Mouse (Mus musculus): Measurements from ENCODE around the gene Trim44. TPM values are rescaled to one million over a fixed set of nuclear protein-coding genes. Genes with fewer than 3 reads are reported as not detected.

Gene Trim44
- polyA plus RNA-seq, 1 experiment from 2014 or later = 24.5 TPM

DNA sequence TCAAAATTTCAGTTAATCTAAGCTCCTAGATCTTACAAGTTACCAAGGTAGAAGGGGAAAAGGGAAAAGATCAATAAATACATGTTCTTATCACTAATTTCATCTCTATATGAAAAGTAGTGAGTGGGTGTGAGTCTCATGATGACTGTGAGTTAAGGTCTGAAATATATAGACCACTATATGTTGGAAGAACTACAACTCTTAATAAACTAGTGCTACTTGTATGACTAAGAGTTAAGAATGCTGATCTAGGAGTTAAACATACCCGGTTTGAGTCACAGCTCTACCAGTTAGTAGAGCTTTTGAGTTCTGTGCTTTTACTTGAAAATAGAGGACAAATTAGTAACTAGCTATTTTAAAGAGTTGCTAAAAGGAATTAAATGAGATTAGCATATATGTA is 94.7 kb downstream of the Trim44 start:
- H3K27me3 ChIP-seq (ENCODE audit: insufficient read depth, low read length) = no peaks in the 10 kb centered on the region
- ATAC-seq (replicated peaks; ENCODE audit: low FRiP score, low read depth) = no peak
- H3K4me1 ChIP-seq (replicated peaks; ENCODE audit: insufficient read depth, low read length) = no peaks in the 10 kb centered on the region
- H3K9me3 ChIP-seq (replicated peaks; ENCODE audit: low read length) = no peaks in the 10 kb centered on the region
- DNase-seq (ENCODE audit: low spot score) = no peak
- no peak overlapping the region for H3K9ac ChIP-seq (ENCODE audit: low read depth, low read length)
- WGBS = 89% methylated on average over 1 of the region's 1 CpGs
- no peak for TF ChIP-seq CTCF (IDR thresholded peaks at IDR 0.05; ENCODE audit: low read depth)
- H3K36me3 ChIP-seq (ENCODE audit: insufficient read depth, low read length) = no peaks in the 10 kb centered on the region
- no peak overlapping the region for H3K4me3 ChIP-seq (replicated peaks; ENCODE audit: low read depth, low read length)
- no peak overlapping the region for H3K4me2 ChIP-seq (ENCODE audit: low read length)
- H3K27ac ChIP-seq = no peak overlapping the region

- 0 out of 2 replicates have a peak, but pooled peaks cover 8% of the 10 kb centered on the region for H3K36me3 ChIP-seq (ENCODE audit: insufficient read depth, low read length)
- 35% methylated on average over 2 of the region's 2 CpGs for WGBS
- no peaks in the 10 kb centered on the region for H3K27me3 ChIP-seq (ENCODE audit: insufficient read depth, low read length)
- no peak for ATAC-seq (replicated peaks; ENCODE audit: low FRiP score, low read depth)
- H3K9ac ChIP-seq (ENCODE audit: low read depth, low read length) = no peak overlapping the region
- H3K9me3 ChIP-seq (replicated peaks; ENCODE audit: low read length) = no peaks in the 10 kb centered on the region
- no peak overlapping the region for H3K27ac ChIP-seq
- peak; percentile 16 for DNase-seq (ENCODE audit: low spot score)
- no peak overlapping the region for H3K4me2 ChIP-seq (ENCODE audit: low read length)
- TF ChIP-seq CTCF (IDR thresholded peaks at IDR 0.05; ENCODE audit: low read depth) = no peak
- no peak overlapping the region for H3K4me3 ChIP-seq (replicated peaks; ENCODE audit: low read depth, low read length)
- no peaks in the 10 kb centered on the region for H3K4me1 ChIP-seq (replicated peaks; ENCODE audit: insufficient read depth, low read length)
These were observed 104.4 kb downstream of the Trim44 start for GRCm38 (mm10) chr2:102303274-102303673.

- no peaks in the 10 kb centered on the region for H3K27me3 ChIP-seq (ENCODE audit: insufficient read depth, low read length)
- no peak overlapping the region for H3K4me3 ChIP-seq (replicated peaks; ENCODE audit: low read depth, low read length)
- WGBS = 94% methylated on average over 1 of the region's 1 CpGs
- H3K4me1 ChIP-seq (replicated peaks; ENCODE audit: insufficient read depth, low read length) = no peaks in the 10 kb centered on the region
- no peak overlapping the region for H3K9ac ChIP-seq (ENCODE audit: low read depth, low read length)
- H3K27ac ChIP-seq = no peak overlapping the region
- H3K36me3 ChIP-seq (ENCODE audit: insufficient read depth, low read length) = 0 out of 2 replicates have a peak, but pooled peaks cover 8% of the 10 kb centered on the region
- no peak for TF ChIP-seq CTCF (IDR thresholded peaks at IDR 0.05; ENCODE audit: low read depth)
- no peak overlapping the region for H3K4me2 ChIP-seq (ENCODE audit: low read length)
- no peaks in the 10 kb centered on the region for H3K9me3 ChIP-seq (replicated peaks; ENCODE audit: low read length)
- no peak for ATAC-seq (replicated peaks; ENCODE audit: low FRiP score, low read depth)
- no peak for DNase-seq (ENCODE audit: low spot score)
These were observed 105.1 kb downstream of the Trim44 start for GRCm38 (mm10) chr2:102302532-102302931.

- 15% methylated on average over 6 of the region's 6 CpGs for WGBS
- Histone ChIP-seq H3K9me3 (replicated peaks; ENCODE audit: low read length) (no peaks in the 10 kb centered on the region), H3K36me3 (ENCODE audit: insufficient read depth, low read length) (no peaks in the 10 kb centered on the region), H3K4me2 (ENCODE audit: low read length) (no peak overlapping the region), H3K27ac (no peak overlapping the region), H3K4me1 (replicated peaks; ENCODE audit: insufficient read depth, low read length) (no peaks in the 10 kb centered on the region), H3K4me3 (replicated peaks; ENCODE audit: low read depth, low read length) (no peak overlapping the region), H3K27me3 (ENCODE audit: insufficient read depth, low read length) (no peaks in the 10 kb centered on the region), H3K9ac (ENCODE audit: low read depth, low read length) (no peak overlapping the region)
- DNase-seq (ENCODE audit: low spot score) (peak; percentile 17), ATAC-seq (replicated peaks; ENCODE audit: low FRiP score, low read depth) (no peak)
- no peak for TF ChIP-seq CTCF (IDR thresholded peaks at IDR 0.05; ENCODE audit: low read depth)
These were observed 112.8 kb downstream of the Trim44 start for GRCm38 (mm10) chr2:102294827-102295270.

DNA sequence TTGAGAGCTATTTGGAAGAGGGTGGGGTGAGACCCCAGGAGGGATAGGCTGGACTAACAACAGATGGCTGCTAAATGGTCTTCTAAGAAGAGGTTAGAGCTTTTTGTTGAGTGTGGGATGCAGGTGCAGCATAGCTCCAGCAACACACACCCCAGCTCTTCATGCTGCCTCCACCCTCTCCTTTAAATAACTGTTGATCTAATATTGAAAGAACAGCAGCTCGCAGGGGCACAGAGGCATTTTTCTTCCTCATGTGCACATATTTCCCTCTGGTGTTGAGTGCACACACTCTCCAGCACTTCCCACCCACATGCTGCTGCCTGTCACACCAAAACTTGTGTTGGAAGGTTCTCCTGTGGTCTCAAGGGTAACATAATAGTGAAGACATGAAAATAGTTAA is 114.4 kb downstream of the Trim44 start:
- no peak for DNase-seq (ENCODE audit: low spot score)
- Histone ChIP-seq H3K9ac (ENCODE audit: low read depth, low read length) (no peak overlapping the region), H3K4me2 (ENCODE audit: low read length) (no peak overlapping the region), H3K36me3 (ENCODE audit: insufficient read depth, low read length) (no peaks in the 10 kb centered on the region), H3K27me3 (ENCODE audit: insufficient read depth, low read length) (no peaks in the 10 kb centered on the region), H3K4me1 (replicated peaks; ENCODE audit: insufficient read depth, low read length) (no peaks in the 10 kb centered on the region), H3K27ac (no peak overlapping the region), H3K9me3 (replicated peaks; ENCODE audit: low read length) (no peaks in the 10 kb centered on the region), H3K4me3 (replicated peaks; ENCODE audit: low read depth, low read length) (no peak overlapping the region)
- no peak for ATAC-seq (replicated peaks; ENCODE audit: low FRiP score, low read depth)
- no peak for TF ChIP-seq CTCF (IDR thresholded peaks at IDR 0.05; ENCODE audit: low read depth)
- WGBS = 75% methylated on average over 1 of the region's 1 CpGs

DNA sequence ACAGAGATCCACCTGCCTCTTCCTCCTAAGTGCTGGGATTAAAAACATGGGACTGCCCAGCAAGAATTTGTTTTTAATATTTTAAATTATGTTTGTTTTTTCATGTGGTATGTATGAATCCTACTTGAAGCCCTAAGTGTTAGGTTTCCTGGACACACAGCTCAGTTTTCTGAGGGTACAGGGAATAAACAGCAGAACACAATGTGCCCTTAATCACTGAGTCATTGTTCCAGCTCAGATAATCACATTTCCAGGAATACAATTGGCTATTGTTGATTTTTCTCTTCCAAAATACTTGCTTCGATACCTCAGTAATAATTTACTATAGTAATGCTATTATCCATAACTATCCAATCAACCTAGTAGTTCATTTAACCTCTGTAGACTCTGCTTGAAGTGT is 115.6 kb downstream of the Trim44 start:
- no peak for DNase-seq (ENCODE audit: low spot score)
- Histone ChIP-seq H3K4me2 (ENCODE audit: low read length) (no peak overlapping the region), H3K36me3 (ENCODE audit: insufficient read depth, low read length) (no peaks in the 10 kb centered on the region), H3K9ac (ENCODE audit: low read depth, low read length) (no peak overlapping the region), H3K27ac (no peak overlapping the region), H3K27me3 (ENCODE audit: insufficient read depth, low read length) (no peaks in the 10 kb centered on the region), H3K4me1 (replicated peaks; ENCODE audit: insufficient read depth, low read length) (no peaks in the 10 kb centered on the region), H3K9me3 (replicated peaks; ENCODE audit: low read length) (no peaks in the 10 kb centered on the region), H3K4me3 (replicated peaks; ENCODE audit: low read depth, low read length) (no peak overlapping the region)
- WGBS = 79% methylated on average over 1 of the region's 1 CpGs
- ATAC-seq (replicated peaks; ENCODE audit: low FRiP score, low read depth) = no peak
- TF ChIP-seq CTCF (IDR thresholded peaks at IDR 0.05; ENCODE audit: low read depth) = no peak

DNA sequence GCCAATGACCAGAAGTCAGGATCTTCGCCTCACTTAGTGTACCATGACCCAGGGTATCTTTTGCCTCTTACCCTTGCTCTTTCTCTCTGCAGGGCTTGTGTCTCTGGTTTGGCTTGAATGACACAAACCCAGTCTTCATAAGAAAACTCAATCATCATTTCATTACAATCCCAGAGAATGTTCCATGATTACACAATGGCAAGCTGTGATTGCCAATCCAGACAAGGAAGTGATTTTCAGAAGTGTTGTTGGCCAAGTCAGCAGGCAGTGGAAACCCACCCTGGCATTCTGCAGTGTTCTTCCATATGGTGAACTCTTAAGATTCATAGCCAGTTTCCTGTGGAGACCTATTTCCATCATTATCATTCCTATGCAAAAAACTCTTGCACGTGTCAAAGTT is 116.1 kb downstream of the Trim44 start:
- Histone ChIP-seq H3K27ac (no peak overlapping the region), H3K4me1 (replicated peaks; ENCODE audit: insufficient read depth, low read length) (no peaks in the 10 kb centered on the region), H3K4me2 (ENCODE audit: low read length) (no peak overlapping the region), H3K27me3 (ENCODE audit: insufficient read depth, low read length) (no peaks in the 10 kb centered on the region), H3K9ac (ENCODE audit: low read depth, low read length) (no peak overlapping the region), H3K4me3 (replicated peaks; ENCODE audit: low read depth, low read length) (no peak overlapping the region), H3K36me3 (ENCODE audit: insufficient read depth, low read length) (no peaks in the 10 kb centered on the region), H3K9me3 (replicated peaks; ENCODE audit: low read length) (no peaks in the 10 kb centered on the region)
- WGBS = 82% methylated on average over 2 of the region's 2 CpGs
- ATAC-seq (replicated peaks; ENCODE audit: low FRiP score, low read depth) (no peak), DNase-seq (ENCODE audit: low spot score) (no peak)
- TF ChIP-seq CTCF (IDR thresholded peaks at IDR 0.05; ENCODE audit: low read depth) = no peak
